Mouse (Mus musculus) kidney, adult 9 months (tissue): ENCODE data around the gene Pard6a.

Source experiments
- DNase-seq: peaks from one replicate; pipeline ENCODE4 v3.0.0; 2022

Pard6a gene

GRCm38 (mm10) chr8:105702731-105703415 lies 1.9 kb downstream of the Pard6a start:
- no peak for DNase-seq

DNA sequence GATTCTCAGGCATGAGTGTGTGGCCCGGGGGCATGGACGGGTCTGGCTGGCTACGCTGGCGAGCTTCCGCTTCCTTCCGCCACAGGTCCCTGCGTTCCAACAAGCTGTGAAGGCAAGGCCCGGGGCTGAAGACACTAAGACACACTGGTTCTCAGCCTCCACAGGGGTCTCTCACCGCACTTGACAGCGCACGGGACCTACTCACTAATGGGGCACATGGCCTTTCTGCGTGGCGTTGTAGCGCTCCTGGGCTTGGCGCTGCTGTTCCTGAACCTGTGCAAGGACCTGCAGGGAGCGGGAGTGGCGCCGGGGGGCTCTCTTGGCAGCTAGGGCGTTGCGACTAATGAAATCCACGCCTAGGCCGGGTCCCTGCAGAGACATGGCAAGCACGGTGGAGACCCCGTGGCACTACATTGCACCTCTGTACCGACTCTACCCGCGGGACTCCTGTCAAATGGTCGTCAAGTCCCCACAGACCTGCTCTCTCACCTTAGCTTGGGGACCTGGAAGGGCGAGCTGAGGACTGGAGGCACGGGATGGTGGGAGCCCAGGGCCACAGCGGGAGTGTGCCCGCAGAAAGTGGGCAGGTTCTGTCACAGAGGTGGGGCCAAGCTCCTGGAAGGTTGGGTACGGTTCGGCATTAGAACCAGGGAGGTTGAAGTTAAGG lies 3.3 kb downstream of the Pard6a start:
- DNase-seq: no peak

- no peak for DNase-seq
Measured at GRCm38 (mm10) chr8:105704955-105705354, 4.0 kb downstream of the Pard6a start.

DNA sequence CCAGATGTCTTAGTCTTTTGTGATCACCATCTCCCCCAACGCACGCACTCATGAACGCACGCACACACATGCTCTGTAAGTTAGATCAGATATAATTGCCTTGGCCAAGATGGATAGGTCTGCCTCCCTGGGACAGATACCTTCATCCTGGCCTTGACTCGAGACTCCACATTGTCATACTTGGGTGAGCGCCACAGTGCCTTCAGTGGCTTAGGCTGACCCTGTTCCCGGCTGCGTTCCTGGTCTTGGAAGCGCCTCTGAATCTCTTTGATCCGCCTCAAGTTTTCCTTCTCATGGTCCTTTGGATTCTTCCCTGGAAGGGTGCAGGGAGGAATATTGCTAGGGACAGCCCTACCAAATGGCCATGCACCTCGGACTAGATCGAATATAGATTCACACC lies 5.5 kb downstream of the Pard6a start:
- DNase-seq: no peak

DNA sequence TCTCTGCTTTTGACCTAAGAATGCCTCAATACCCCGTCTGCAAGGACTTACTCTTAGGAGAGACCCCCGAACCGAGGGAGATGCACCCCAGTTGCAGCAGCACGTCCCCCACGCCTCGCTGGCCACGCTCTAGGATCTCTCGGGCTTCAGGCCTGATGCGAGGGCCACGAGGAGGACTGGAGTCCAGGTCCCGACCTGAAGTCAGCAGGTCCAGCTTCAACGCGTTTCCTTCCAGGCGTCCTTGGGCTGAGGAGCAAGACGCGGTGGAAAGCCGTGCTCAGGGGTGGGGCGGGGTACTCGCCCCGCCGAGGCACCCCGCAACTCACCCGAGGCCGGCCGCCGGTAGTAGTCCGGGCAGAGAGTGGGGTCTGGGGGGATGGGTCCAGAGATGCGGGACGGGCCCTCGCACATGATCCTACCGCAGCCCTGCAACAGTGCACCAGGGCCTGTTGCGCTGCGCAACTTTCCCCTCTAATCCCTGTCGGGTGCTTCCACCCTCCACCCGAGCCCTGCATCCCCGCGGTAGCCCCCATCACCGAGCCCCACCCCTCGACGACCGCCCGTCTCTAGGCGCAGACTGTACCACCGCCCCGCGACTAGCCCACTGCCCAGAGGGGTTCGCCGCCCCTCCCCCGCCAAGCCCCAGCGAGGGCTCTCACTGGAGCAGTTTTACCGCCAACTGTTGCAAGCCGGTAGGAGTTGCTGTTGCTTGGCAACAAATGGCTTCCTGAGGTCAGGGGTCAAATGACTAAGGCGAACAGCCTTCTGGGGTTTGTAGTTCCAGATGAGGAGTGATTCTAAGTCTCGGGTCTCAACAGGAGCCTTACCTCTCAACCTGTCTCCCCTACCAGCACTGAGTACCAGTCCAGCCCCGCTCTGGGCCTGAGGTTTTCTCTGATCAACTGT lies 6.8 kb downstream of the Pard6a start, which contains the start of the genes 4933405L10Rik and Enkd1:
Gene 4933405L10Rik (plus strand): TSS at position 158 of the 906 bp plus-strand sequence.
Gene Enkd1 (minus strand): TSS at position 713 of the 906 bp plus-strand sequence.
- DNase-seq: peak; percentile 94

GRCm38 (mm10) chr8:105708675-105709074 lies 7.7 kb downstream of the Pard6a start:
- DNase-seq: no peak

DNA sequence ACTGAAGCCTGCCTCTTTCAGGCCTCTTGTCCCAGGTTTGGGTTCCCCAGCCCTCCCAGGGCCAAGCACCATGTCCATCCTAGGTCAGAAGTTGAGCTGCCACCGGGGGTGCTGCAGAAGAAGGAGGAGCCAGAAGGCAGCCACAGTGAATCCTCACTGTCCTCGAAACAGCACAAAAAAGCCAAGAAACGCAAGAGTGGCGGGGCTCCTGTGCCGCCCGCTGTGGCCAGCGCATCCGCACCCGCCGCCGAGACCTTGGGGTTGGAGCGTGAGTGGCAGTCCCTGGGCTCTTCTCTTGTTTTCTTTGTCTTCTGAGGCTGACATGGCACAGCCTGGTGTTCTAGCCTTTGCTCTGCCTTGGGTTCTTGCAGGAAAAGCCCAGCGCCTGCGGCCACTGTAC lies 8.4 kb downstream of the Pard6a start:
- no peak for DNase-seq

DNA sequence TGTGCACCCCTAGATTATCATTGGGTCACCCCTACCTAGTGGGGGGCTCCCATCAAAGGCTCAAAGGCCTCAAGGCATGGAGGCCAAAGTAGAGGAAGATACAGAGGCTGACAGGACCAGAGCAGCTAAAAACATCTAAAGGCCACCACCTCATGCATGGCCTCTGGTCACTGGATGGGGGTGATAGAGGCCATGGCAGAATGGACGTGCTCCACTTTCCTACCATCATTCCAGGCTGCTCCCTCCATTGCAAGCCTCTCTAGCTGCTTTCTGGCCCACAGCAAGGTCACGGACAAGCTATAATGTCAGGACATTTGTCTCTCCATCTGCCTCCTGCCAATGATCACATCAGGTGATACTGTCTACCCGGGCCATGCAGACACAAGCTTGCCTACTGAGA lies 11.3 kb downstream of the Pard6a start:
- DNase-seq: no peak

GRCm38 (mm10) chr8:105714139-105714538 lies 13.2 kb downstream of the Pard6a start:
- peak; percentile 89 for DNase-seq

DNA sequence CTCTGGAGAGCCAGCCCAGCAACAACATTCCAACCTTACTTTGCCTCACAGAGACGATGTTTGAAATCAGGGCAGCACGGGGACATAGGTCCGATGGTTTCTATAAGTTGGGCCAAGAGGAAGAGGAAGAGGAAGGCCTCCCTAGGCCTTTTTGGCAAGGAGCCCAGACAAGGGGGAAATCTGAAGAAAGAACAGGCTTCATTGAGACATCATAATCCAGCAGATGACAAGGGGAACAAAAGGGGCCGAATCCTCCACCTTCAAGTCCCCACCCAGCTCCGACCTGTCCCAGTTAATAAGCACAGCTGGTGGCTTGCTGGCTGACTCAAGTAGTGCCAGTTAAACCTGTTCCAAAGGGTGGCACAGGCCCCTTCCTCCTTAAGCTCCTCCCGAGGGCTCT lies 14.1 kb downstream of the Pard6a start:
- no peak for DNase-seq

- DNase-seq: no peak
Measured at GRCm38 (mm10) chr8:105716302-105716945, 15.5 kb downstream of the Pard6a start.

DNA sequence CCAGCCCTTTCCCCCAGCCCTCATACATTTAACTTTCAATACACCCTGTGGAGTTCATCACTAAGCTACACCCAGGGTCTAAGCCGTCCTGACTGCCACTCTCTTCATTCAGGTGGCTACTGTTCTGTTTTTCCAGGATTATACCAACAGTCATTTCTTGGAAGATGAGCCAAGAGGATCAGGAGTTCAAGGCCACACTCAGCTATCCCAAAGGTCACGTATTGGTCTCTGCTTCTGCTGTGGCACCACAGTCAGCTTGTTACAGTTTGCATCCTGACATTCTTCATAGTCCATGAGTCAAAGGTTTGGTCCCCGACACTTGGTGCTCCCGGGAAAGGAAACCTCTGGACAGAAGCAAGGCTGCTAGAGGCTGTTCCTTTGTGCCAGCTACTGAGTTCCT lies 18.7 kb downstream of the Pard6a start:
- DNase-seq: no peak

DNA sequence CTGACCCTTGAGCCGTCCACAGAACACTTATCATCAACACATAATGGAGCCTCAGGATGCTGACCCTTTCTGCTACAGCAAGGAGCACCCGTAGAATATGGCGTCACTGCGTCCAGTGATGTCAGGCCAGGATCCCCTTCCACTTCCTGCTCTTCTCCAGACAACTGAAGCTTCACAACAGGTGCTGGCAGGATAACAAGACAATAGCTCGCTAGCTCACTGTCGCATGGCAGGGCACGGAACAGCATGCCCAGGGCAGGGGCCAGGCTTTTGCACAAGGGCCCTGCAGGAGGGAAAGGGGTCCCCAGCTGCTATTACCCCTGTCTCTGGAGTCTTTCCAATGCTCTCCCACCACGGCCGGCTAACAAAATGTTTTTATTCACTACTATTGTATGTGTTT lies 21.9 kb downstream of the Pard6a start:
- DNase-seq: no peak

- no peak for DNase-seq
Measured at GRCm38 (mm10) chr8:105725726-105726125, 24.8 kb downstream of the Pard6a start.

DNA sequence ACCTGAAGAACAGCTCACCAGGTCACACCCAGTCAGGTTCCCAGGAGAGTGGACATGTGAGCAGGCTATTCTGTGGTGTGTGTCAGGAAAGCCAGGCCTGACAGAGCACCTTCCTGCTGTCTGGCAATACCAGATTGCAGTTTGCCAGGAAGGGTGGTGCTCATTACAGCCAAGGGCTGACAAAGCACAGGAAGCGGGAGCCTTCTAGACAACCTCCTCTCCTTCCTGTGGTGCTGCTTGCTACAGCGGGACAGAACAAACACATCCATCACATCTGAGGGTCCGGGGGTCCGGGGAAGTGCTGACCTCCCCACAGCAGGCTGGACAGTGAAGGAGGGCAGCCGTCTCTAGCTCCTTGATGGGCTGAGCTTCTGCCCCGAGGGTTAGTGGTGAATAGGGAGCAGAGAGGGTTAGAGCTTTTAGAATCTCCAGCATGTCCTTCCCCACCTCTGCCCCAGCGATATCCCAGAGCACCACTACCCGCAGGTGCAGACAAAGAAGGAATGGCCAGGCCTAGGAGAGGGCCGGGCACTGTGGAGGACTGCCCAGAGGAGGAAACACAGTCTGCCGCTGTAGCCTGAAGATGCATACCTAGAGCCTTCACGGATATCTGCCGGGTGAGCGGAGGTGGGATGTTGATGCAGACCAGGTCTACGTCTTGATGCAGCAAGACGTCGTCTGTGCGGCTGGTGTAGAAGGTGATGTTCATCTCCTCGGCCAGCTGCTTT lies 26.6 kb downstream of the Pard6a start:
- DNase-seq: peak; percentile 76

DNA sequence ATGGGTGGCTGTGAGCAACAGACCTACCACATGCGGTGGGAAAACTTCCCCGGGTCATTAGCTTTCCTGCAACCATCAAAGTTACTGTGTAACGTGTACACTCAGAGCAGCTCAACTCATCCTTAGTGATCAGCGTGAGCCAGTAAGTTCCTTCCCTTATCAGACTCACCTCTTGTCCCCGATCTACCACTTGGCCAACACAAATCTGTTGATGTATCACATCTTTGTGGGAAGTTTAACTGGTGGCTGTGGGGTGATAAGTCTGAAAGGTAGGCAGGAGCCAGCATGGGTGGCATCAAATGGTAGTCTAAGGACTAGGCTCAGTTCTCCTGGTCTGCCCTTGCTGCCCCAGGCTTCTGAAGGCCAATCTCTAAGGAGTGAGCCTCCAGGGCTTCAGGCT lies 31.2 kb downstream of the Pard6a start:
- DNase-seq: no peak

- no peak for DNase-seq
Measured at GRCm38 (mm10) chr8:105739216-105739615, 38.3 kb downstream of the Pard6a start.

DNA sequence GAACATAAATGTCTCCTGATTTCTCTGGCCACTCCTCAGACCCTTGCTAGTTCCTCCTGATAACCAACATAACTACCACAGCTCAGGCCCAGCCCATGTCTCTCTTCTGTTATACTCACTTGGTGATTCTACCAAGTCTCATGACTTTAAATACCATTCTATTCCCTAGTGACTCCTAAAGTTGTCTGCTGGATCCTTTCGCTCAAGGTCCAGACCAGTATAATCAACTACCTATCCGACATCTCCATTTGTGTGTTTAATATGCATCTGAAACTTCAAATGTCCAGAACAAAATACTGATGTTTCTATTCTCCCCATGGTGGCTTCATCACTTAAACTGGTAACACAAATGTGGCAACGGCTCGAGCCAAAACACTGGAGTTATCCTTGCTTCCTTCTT lies 42.4 kb downstream of the Pard6a start:
- peak; percentile 30 for DNase-seq

GRCm38 (mm10) chr8:105750606-105751005 lies 49.7 kb downstream of the Pard6a start:
- peak; percentile 76 for DNase-seq
